Mouse (Mus musculus) erythroblast, adult 5-6 weeks (primary cell): Measurements from ENCODE around the gene Lrrfip2. TPM values are rescaled to one million over a fixed set of nuclear protein-coding genes. Genes with fewer than 3 reads are reported as not detected.

Experiments
- ATAC-seq: replicated peaks from 2 replicates; pipeline ENCODE4 v1.8.0; 2016; ENCODE audit warnings: moderate number of reproducible peaks, mild to moderate bottlenecking, moderate TSS enrichment, inconsistent platforms; ENCODE audit not compliant: poor library complexity, low FRiP score, severe bottlenecking
- total RNA-seq, 2 experiments: library from RNA; stranded (forward) in 1 of 2; stranded (reverse) in 1 of 2; fragments of 150-400 nt in 1 of 2; fragments of 200-764, 138-1000 nt in 1 of 2; gene quantifications; 2 replicates each; pipeline versions ENCODE4 v1.2.3 to v1.2.4; 2015 to 2017; ENCODE audit warnings: low replicate concordance in 2 of 2

Lrrfip2 gene
- total RNA-seq, 2 experiments from 2014 or later, result 6.5 to 30.9 TPM

DNA sequence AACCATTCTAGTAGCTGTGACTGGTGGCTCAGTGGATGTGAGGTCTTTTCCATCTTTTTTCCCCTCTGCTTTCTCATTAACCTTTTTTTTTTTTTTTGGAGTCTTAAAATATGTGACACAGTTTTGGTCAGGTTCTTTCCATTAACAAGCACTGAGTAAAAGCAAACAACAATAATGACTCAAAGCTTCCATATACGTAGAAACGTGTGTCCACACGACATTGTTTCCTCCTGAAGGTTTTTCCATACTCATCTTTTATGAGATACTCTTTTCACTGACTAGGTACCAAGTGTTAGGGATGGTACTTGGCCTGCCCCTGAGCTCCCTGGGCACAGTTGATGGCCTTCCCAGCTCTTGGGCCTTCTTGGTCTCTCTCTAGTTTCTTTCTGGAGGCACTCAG lies 35.6 kb downstream of the Lrrfip2 start:
- no peak for ATAC-seq

DNA sequence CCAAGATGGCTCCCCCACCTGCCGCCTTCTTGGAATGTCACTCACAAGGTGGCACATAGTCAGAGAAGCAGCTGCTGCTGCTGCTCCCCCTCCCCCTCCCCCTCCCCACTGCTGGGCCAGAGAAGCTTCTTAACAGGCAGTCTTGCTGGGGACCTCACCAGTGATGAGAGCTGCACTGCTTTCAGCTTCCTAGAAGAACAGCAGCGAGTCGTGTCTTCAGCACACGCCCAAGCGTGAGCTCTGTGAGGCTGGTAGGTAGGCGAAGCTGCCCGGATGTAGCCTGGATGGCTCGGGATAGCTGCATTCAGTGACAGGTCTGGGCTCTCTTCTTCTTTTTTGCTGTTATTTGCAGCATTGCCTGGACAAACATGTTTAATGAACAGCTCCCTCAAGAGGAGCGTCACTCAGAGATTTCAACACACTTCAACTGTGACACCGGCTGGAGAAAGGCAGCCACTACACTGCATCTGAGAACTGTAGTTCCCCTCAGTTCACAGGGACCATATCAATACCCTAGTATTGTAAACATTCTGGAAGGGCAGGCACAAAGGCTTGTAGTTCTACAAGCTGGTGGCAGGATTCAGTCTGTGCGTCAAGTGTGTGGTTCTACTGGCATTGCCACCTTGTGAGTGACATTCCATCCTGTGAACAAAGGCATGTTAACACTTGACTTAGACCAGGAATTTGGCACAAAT lies 38.5 kb downstream of the Lrrfip2 start:
- no peak; the same call in 1 of the 2 replicates for ATAC-seq

DNA sequence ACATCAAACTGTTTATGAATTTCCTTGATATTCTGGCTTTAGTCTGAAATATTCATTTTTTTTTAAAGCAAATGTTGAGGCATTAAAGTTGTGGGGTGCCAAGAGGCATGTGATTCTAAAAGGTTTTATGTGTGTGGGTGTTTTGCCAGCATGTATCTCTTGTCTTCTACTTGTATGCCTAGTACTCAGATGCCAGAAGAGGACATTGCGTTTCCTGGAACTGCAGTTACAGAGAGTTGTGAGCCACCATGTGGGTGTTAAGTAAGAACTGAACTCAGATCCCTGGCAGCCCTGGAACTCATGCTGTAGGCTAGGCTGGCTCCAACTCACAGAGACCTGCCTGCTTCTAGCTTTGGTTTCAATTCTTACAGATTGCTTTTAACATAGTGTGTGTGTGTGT lies 42.2 kb downstream of the Lrrfip2 start:
- ATAC-seq, result no peak

DNA sequence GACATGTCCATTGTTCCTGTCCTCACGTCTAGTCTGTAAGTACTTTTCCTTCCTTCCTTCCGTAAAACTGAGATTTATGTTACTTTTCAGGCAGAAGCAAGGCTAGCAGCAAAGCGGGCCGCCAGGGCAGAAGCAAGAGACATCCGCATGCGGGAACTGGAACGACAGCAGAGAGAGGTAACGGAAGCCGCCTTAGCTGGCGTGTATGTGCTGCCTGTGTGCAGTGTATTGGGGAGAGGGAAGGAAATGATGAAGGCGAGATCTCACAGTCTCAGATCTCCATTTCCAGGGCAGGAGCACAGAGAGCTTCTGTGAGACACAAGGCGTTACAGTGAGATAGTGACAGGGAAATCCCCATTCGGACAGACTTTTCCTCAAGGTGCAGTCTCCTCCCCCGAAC lies 43.8 kb downstream of the Lrrfip2 start:
- ATAC-seq, result no peak

DNA sequence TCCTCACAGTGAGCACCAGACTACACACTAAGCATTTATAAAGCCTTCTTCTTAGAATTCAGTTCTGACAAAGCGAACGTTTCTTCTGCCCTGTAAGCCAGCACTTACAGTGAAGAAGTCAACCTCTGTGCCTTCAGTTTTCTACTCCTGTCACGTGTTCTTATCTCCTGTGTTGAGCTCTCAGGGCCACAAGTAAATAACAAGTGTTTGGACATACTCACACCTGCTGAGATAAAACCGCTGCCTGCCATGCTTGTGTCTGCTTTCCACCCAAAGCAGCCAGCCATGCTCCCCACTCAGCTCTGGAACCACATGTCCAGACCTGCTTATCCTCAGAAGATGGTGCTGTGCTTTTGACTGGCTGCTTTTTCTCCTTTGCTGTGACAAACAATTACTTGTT lies 49.2 kb downstream of the Lrrfip2 start:
- no peak for ATAC-seq

DNA sequence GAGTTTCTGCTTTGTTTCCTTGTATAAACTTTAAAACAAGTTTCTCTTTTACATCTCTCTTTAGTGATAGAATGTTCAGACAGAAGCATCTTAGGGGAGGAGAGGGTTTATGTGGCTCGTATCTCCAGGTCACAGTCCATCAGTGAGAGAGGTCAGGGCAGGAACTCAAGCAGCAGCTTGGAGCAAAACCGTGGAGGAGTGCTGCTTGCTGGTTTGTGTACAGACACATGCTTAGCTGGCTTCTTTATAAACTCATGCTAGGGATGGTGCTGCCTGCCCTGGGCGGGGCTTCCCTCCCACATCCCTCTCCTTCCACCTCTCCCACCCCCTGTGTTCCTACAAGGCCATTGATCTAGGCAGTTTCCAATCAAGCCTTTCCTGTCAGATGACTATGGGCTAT lies 53.0 kb downstream of the Lrrfip2 start:
- no peak for ATAC-seq

DNA sequence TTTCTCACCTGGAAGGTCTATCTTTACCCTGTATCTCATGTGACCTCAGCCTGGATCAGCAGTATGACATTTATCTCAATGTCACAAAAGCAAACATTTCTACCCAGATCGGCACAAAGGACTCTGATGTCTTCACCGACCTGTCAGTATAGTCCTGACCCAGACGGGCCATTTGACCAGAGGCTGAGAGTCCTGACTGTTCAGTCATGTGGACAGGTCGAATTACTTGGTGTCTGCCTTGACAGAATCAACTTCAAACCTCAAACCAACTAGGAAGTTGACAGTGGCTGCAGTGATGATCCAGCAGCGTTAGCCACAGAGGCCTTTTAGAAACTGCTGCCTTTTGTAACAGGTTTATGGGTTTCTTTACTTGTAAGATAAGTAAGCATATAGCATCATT lies 56.7 kb downstream of the Lrrfip2 start:
- no peak for ATAC-seq

DNA sequence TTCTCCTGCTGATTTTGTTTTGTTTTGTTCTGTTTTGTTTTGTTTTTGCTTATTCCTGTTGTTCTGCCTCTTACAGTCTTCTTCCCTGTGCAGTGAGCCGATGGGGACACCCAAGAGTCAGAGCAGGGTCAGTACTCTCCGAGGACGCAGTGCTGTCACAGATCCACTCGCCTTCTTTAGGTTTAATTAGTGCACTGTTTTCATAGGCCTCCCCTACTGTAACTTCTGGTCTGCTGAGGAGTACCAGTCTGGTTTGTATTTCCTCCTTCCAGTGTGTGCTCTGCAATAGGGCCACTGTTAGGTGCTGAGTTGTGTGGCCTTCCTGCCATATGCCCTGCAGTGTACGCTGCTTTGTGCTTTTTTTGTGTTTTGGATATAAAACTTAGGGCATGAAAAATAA lies 61.6 kb downstream of the Lrrfip2 start:
- no peak for ATAC-seq

DNA sequence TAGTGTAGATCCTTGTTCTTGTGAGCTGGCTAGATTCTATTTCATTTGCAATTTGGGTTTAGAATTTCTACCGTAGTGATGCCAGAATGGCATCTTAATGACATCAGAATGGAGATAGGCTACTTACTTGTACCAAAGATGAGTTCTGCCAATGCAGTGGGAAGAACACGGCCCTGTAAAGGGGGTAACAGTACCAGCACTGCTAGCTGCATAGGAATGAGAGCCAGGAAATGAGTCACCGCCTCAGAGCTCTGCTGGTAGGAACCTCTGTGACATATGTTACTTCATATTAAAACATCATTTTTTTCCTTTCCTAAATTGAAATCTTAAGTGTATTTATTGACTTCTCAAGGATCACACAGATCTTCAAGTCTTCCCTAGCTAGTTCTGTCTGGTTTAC lies 64.8 kb downstream of the Lrrfip2 start:
- no peak for ATAC-seq

DNA sequence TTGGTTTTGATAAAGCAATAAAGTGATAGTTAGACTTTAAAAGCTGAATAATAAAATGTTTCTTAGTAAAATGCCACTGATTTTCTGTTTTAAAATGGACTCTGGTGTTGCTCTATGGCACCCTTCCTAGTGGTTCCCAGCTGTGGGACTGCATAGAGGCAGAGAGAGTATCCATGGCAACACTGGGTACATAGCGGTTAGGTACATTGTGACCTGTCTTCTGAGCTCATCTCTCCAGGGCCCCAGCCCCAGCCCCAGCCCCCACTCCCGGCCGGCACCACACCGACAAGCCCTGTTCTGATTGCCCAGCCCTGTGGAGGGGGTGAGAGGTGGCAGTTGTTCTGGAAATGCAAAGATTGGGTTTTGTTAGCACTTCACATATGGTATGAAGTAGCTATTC lies 67.5 kb downstream of the Lrrfip2 start:
- ATAC-seq, result no peak

DNA sequence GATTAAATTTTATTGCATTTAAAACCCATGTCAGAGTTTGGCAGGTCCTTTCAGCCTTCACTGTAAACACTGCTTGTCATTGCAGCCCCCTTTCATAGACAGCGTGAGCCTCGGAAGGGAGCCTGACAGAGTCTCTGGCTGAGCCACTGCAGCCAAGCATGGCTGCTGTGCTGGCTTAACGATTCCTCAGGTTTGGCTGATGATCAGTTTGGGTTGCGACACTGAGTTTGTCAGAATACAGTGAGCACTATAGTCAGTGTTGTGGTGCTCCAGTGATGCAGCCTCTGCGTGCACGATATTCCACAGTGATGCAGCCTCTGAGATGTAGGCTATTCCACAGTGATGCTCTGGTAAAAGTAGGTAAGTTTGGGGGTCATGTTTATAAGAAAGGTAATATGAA lies 69.5 kb downstream of the Lrrfip2 start:
- ATAC-seq, result no peak

DNA sequence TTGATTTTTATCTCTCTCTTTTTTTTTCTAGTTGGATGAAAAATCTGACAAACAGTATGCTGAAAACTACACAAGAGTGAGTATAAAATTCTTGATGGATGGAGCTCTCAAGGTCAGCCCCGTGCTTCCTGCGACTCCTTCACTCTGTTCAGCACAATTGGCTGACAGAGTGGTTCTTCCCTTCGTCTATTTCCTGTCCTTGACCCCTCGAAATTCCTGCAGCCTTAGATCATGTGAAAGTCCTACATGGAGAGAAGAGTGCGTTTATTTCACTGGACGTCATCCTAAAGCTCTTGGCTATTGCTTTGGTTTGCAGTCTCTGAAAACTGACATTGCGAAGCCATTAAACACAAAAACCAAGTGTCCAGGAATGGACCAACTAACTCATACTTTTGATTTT lies 71.3 kb downstream of the Lrrfip2 start:
- ATAC-seq, result no peak

DNA sequence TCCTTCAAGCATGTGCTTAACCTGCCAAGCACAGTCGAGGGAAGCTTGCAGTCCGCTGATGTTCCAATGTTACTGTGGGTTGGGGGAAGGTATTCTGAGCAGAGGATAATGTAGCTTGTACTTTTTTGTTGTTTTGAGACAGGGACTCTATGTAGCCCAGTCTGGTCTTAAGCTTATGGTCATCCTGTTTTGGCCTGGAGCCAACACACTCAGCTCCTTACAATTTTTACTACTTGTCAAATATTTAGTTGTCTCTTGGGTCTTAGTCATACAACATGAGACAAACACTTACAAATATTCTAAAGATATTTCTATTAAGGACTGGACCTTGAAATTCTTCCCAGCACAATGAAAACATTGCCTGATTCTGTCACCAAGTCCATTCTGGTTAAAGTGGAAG lies 75.8 kb downstream of the Lrrfip2 start:
- no peak for ATAC-seq

DNA sequence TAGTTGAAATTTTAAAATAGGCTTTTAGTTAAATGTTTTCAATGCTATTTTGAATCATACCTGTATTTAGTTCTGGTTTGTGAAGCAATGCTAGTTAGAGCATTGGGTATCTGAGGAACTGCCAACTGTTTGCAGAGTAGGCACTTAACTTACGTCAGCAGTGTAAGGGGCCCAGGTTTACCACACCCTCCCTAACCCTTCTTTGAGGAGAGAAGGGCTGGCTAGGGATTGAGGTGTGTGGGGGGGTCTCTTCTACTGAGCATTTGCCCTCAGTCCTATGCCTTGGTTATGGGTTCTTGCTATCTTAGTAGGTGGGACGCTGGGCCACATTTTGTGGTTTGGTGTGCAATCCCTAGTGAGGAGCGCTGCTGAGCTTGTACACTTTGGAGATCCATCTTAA lies 79.7 kb downstream of the Lrrfip2 start:
- ATAC-seq, result no peak

DNA sequence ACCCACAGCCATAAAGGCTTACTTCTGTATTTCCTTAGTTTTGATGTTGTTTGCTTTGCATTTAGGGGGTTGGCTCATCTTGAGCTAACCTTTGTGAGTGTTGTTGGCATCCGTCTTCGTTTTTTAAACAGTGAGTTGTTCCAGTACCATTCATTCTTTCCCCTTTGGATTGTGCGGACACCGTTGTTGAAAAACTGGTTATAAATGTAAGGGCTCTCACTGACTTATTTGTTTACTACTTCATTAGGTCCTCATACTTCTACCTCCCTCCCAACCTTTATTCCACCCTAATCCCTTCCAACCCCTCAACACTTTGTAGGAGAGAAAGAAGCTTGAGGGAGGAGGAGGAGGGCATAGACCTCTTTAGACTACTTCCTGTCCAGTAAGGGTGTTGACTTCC lies 80.3 kb downstream of the Lrrfip2 start:
- ATAC-seq, result no peak

DNA sequence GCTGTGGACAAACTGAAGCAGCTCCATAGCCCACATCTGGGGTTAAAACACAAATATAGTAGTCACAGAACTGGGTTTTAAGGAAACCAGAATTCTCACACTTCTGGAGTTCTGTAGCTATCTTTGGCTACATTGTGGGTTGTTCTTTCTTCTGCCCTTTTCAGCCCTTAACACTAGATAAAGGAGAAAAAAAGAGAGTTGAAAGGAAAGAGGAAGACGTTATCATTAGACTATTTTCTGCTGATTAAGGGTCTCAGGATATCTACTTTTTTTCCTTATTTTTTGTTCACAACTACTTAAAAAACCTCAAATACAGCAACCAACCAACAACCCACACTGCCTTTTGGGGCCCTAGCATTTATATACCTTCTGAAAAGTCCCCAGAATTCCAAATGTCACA lies 80.9 kb downstream of the Lrrfip2 start:
- no peak for ATAC-seq

DNA sequence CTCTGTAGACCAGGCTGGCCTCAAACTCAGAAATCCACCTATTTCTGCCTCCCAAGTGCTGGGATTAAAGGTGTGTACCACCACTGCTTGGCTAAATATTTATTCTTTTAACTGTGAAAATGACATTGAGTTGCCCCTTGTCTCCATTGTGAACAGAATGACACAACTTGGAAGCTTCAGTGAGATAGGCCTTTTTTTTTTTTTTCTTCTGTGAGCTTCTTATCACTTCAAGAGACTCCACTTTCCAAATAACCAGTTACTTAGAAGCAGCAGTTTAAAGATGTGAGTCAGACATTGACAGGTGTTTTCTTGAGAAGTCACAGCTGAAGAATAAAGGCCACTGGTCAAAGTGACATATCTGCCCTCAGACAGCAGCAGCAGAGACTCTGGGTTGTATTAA lies 82.8 kb downstream of the Lrrfip2 start:
- ATAC-seq, result no peak

DNA sequence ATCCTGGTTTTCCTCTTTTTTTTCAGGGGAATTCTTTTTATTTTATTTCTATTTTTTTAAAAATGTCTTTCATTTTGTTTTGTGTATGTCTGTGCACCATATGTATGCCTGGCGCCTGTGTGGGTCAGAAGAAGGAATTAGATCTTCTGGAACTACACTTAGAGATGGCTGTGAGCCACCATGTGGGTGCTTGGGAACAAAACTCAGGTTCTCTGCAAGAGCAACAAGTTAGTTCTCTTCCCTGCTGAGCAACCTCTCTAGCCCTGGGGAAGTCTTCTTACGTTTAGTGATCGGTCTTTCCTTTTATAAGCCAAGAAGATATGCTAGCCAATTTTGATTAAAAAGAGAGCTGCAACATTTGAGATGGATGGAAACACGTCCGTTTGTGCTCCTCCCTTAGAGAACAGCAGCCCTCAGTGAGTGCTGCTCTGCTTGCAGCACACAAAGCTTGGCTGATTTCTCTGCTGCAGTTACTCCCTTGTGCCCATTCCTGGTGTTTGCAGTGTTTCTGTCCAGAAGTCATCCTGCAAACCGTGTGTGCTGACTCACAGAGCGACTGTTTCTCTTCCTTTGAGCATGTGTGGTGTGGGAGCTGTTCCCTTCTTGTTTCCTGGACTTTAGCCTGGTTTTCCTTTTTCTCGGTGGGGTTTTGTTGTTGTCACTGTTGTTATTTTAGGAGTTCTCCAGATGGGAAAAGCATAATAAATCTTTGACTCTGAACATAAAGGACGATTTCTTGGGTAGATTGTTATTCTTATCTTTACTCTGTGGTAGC lies 87.4 kb downstream of the Lrrfip2 start:
- ATAC-seq, result no peak

DNA sequence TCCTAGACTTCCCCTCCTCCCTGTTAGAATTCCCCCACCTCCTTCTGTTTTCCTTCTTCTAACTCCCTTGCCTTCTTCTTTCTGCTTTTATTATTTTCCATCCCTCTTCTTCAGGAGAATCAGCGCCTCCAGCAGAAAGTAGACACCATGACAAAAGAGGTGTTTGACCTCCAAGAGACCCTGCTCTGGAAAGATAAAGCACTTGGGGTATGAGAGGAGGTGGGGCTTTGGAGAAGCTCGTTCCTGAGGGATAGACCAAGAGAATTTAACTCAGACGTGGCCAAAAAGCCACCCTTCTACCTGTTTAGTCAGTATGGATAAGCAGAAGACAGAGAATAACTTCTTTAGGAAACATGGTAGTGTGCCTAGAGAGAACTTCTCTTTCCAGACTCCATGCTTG lies 90.3 kb downstream of the Lrrfip2 start:
- ATAC-seq, result no peak

DNA sequence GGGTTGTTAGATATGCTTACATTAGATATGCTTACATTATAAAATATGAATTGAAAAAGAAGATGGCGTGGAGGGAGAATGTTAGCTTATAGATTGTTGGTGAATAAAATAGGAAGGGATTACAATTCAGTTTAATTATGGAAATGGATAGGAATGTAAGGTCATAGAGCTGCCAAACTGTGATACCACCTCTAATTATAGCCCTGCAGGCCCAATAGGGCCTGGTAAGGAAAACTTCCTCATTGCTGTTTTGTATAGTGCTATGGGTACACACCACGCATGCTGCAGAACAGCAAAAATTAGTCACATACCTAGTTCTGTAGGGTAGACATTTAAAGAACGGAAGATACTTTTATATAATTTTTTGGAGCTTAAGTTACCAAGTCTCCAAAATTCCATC lies 90.8 kb downstream of the Lrrfip2 start:
- no peak for ATAC-seq

DNA sequence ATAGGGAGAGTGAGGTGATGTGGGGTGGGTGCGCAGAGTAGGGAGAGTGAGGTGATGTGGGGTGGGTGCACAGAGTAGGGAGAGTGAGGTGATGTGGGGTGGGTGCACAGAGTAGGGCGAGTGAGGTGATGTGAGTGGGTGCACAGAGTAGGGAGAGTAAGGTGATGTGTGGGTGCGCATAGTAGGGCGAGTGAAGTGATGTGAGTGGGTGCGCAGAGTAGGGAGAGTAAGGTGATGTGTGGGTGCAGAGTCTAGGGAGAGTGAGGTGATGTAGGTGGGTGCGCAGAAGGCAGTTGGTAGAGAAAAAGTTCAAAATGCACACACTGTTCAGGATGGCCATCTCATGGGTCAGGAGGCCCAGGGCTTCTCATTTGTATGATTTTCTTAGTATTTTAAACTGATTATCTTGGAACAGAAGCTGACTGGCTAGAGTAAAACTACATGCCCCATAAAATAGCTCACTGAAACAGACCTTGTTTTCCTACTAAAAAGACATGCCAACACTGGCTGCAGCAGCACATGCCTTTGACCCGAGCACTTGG lies 91.8 kb downstream of the Lrrfip2 start:
- no peak for ATAC-seq
